Mouse (Mus musculus) MEL (cell line): ENCODE data around the gene Mapk1ip1.

ENCODE experiments used
- POLR2A ChIP-seq, 2 experiments: IDR thresholded peaks; 2 replicates each; pipeline ENCODE4 v1.6.1; 2011 to 2012; ENCODE audit warnings: low read length in 2 of 2, mild to moderate bottlenecking in 2 of 2, control low read depth in 1 of 2, improper control_type of control experiment in 1 of 2, low read depth in 1 of 2, moderate library complexity in 1 of 2; ENCODE audit not compliant: control insufficient read depth in 1 of 2, insufficient read depth in 1 of 2, poor library complexity in 1 of 2
- USF1 ChIP-seq: IDR thresholded peaks from 2 replicates; pipeline ENCODE4 v1.6.1; 2014; ENCODE audit warnings: low read depth, mild to moderate bottlenecking, inconsistent platforms, low read length, improper control_type of control experiment, moderate library complexity
- ZNF384 ChIP-seq: IDR thresholded peaks from 2 replicates; pipeline ENCODE4 v1.6.1; 2012; ENCODE audit warnings: low read depth, mild to moderate bottlenecking, inconsistent platforms, low read length, improper control_type of control experiment

DNA sequence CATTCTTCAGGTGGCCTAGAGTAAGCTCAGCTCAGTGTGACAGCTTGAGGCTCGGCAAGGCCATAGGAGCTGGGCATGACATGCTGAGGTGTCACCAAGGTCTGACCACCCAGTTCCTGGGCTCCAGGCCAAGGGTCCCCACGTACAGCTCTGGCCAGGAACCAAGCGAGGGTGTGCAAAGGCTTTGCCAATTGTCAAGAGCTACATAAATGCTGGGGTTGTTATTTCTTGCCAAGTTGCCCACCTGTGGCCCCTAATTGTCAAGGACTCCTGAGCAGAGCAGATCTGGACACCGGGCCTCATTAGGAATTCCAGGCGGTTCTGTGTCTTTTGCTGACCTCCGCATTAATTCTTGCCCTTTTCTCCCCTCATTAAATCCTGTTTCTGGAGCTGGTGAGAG is 21.6 kb downstream of the Mapk1ip1 start:
- no peak for TF ChIP-seq ZNF384
- TF ChIP-seq POLR2A (IDR thresholded peaks at IDR 0.05; ENCODE audit: control insufficient read depth in 1 of 2, insufficient read depth in 1 of 2, low read depth in 1 of 2, low read length in 2 of 2, poor library complexity in 1 of 2): no peak
- TF ChIP-seq USF1: no peak
